Mouse (Mus musculus): ENCODE data around the gene Rere.
"Not testable (repeated sequence)": the region's sequence is repeated elsewhere in the genome, so short reads cannot be mapped to it uniquely, and the experiment has no call there.

The Rere gene

GRCm38 (mm10) chr4:150590621-150591282, 309.3 kb downstream of the Rere start:
- DNase-seq, result peak; percentile 68

DNA sequence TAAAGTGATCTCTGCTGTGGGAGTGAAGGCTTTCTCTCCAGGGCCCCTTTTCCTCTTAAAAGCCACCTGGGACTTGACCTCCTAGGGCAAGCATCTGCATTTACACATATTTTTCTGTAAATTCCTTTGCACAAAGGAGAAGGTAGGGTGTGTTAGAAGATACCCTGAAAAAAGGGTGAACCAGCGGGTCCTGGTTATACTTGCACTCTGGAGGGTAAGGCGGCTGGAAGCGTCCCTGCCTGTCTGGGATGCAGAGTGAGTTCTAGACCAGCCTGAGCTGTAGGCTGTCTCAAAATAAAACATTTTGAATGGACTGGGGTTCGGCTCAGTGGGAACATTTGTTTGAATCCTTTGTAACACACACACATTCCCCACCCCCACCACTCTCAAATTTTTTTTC, 310.2 kb downstream of the Rere start:
- DNase-seq, result no peak

- DNase-seq, result no peak
Observed at GRCm38 (mm10) chr4:150592087-150592486, 310.6 kb downstream of the Rere start.

DNA sequence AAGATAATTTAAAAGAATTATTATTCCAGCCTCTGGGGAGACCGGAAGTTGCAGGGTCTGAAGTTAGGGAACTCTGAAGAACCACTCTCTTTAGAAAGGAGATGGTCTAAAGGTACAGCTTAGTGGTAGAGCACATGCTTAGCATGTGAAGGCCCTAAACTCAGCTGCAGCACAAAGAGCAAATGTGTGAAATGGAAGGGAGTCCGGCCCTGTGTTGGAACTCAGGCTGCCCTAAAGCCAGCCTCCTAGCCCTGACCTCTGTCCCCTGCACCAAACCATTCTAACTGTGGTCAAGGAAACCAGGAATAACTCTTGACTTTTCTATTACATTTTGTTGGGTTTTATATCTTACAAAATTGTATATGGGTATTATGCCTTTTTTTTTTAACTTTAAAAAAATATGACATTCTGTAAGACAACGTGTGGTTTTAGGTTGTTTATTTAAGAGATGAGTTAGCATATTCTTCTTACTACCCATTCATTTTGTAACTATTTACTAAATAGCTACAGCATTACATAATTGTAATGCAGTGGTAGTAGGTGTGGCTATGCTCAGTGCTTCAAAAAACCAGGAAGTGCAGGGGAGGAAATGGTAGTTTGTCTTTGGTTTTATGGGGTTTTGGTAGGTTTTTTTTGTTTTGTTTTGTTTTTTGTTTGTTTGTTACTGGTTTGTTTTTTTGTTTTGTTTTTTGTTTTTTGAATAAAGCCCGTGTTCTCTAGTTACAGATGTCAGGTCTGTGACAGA, 312.2 kb downstream of the Rere start:
- DNase-seq, result no peak

DNA sequence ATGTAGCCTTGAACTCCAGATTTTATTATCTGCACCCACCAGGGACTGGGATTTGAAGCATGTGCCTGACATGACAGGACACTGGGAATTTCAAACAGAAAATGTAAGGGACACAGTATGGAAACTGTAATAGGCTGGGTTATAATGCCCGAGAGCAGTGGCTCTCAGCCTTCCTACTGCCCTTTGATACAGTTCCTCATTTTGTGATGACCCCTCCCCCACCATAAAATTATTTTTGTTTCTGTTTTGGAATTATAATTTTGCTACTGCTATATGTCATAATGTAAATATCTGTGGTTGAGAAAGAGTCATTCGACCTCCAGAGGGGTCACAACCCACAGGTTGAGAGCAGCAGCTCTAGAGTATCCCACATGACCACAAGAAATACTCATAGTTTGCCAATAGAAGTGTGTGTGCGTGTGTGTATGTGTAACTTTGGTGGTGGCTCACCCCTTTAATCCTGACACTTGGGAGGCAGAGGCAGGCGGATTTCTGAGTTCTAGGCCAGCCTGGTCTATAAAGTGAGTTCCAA, 312.9 kb downstream of the Rere start:
- DNase-seq, result no peak

GRCm38 (mm10) chr4:150595071-150595470, 313.6 kb downstream of the Rere start:
- no peak for DNase-seq

DNA sequence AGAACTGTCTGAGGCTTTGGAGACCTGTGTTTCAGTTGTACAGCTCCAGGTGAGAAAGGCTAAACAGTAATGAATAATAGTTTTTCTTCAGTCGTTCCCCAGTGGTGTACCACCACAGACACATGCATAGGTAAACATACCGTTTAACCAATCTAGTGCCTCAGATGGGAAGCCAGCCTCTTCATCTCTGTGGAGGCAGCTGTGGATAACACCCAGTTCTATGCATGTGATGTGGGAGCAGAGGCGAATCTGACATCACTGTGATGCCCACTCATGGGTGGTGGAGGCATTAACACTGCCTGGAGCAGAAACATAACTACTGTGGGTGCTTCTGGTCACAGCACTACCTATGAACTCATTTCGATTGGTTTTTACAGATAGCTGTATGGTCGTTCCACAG, 314.5 kb downstream of the Rere start:
- no peak for DNase-seq

DNA sequence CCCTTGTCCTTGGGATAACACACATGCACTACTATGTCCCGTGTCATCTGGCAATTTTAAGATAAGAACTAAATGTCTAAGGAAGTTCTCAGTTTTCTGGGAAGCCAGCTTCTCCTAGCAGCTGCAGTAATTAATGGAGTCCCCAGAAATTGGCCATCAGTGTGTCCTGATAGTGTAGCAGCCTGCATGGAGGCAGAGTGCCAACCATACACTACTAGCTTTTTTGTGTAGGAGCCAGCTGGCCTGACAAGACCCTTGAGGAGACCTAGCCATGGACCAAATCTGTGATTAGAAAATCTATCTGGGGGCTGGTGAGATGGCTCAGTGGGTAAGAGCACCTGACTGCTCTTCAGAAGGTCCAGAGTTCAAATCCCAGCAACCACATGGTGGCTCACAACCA, 317.2 kb downstream of the Rere start:
- DNase-seq, result peak; percentile 33

DNA sequence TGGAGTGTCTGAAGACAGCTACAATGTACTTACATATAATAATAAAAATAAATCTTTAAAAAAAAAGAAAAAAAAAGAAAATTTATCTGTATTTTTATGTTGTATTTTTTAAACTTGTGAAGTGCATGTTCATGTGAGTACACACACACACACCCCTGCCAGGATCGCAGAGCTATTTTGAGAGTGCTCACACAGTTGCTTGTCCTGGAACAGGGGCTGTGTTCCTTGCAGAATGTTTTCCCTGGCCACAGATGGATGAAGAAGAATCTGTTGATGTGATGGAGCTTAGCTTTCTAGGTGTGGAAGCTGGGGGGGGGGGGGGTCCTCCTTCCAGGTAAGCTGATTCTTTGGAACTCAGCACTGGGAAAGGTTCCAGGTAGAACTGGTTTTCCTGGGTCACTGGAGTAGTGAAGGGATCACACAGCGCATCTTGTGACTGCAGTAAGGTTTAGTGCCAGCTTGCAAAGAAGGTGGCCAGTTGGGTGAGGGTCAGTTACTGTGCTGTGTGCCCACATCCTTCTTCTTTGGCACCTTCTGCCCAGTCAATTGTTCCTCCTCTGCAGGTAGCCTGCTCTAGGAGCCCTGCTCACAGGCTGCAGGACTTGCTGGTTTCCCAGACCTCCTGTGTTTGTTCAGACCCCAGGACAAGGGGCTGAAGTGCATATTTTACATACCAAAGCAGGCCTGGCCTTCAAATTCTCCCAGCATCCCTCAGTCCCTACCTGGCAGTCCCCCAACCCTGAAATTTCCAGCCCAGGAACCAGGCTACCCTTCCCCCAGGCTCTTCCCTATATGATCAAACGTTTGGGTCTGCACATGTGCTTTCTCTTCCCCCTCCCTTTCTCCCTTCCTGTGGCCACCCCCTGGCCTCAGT, 317.9 kb downstream of the Rere start:
- DNase-seq, result peak; percentile 66

DNA sequence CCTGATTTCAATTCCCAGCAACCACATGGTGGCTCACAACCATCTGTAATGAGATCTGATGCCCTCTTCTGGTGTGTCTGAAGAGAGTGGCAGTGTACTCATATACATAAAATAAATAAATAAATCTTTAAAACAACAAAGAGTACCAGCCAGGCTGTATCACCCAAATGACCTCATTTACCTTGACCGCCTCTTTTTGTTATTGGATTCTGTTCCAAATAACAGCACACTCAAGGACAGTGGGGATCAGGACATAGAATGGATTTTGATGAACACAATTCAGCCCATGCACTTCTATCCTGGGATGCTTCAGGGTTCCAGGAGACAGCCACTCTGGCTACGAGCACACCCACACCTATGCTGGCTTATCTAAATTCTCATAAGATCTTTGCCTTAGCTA, 319.1 kb downstream of the Rere start:
- DNase-seq, result not testable (repeated sequence)

GRCm38 (mm10) chr4:150601489-150601888, 320.0 kb downstream of the Rere start:
- DNase-seq, result no peak

DNA sequence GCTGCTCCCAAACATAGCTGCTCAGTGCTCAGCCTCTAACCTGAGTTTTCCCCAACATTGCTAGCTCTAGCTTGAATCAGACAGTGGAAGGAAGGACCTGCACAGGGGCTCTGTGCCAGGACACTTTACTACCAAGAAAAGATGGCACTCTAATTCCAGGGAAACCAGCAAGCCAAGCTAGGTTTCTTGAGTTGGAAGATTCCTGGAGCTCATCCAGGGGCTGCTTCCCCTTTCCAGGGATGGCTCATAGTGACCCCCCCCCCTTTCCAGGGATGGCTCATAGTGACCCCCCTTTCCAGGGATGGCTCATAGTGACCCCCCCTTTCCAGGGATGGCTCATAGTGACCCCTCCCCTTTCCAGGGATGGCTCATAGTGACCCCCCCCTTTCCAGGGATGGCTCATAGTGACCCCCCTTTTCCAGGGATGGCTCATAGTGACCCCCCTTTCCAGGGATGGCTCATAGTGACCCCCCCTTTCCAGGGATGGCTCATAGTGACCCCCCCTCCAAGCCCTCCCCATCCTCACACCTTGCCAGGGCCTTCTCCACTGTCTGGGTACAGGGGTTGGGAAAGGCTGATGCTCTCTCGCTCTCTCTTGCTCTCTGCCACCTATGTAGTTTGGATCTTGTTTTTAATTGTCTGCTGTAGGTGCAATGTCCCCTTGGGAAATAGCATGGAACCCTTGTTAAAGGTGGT, 322.1 kb downstream of the Rere start:
- no peak for DNase-seq

DNA sequence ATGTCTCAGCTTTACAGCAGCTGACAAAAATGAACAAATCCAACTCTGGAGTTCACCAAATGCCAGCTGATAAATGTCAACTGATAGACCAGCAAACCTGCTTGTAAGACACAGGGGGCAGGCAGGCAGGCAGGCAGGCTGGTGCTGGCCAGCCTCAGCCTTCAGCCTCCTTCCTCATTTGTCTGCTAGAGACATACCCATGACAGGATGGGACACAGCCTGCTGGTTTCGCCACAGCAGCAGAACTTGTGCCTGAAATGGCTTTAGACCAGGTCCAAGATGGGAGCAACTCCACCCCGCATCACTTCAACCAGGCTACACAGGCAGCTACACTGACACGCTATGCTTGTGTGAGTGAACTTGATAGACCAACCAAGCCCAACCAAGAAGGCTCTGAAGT, 324.4 kb downstream of the Rere start:
- no peak for DNase-seq

DNA sequence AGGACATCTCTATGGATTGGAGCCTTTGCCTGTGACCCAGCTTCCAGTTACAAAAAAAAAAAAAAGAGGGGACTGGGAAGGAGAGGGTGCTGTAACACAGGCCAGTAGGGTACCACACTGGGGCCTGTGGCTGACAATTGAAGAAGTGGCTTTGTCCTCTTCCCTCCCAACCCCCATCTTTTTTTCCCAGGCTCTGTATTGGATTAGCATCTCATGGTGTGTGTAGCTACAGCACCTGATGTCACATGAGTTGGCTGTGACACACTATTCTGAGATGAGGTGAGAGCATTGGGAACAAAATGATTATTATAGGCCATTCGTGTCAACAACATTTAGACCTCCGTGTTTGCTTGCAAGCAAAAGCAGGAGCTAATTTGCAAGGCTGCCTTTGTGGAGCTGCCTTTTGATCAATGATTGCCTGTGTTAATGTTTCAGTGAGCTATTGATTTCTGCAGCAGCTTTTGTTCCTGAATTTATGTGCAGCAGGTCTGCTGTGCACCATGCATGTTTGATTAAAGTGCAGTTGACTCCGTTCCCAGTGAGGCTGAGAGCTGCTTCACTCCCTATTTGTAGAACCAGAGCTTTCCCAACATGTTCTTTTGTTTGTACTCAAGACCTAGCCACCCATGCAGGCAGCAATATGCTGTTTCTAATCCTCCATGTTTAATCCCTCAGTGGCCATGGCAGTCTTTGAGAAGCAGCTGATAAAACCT, 325.2 kb downstream of the Rere start:
- DNase-seq, result no peak

DNA sequence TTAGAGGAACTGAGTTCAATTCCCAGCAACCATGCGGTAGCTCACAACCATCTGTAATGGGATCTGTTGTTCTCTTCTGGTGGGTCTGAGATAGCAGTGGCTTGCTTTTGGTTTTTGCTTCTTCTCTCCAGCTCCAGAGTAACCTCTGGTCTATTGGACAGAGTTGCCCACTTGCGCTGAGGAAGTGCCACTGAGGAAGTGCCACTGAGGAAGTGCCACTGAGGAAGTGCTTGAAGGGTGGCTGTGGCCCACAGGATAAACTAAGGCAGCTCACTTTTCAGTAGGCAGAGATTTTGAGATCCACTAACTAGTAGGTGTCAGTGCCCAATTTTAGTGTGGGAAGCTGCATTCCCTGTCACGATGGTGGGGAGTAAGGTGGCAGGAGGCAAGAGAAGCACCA, 327.2 kb downstream of the Rere start:
- DNase-seq, result no peak

DNA sequence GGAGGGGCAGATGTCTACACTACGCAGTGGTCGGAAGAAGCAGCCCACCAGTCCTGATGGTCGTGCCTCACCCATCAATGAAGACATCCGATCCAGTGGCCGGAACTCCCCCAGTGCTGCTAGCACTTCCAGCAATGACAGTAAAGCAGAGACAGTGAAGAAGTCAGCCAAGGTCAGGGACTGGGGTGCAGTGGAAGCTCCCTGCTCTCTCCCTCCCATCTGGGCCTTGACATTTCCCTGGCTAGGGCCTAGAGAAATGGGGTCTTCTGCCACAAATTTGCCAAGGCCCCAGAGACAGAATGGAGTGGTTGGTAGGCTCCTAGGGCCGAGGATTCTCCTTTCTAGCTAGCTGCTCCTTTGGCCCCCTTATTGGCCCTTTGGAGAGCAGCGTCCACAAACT, 332.3 kb downstream of the Rere start:
- DNase-seq, result no peak

- DNase-seq, result no peak
Observed at GRCm38 (mm10) chr4:150615251-150616028, 334.0 kb downstream of the Rere start.

DNA sequence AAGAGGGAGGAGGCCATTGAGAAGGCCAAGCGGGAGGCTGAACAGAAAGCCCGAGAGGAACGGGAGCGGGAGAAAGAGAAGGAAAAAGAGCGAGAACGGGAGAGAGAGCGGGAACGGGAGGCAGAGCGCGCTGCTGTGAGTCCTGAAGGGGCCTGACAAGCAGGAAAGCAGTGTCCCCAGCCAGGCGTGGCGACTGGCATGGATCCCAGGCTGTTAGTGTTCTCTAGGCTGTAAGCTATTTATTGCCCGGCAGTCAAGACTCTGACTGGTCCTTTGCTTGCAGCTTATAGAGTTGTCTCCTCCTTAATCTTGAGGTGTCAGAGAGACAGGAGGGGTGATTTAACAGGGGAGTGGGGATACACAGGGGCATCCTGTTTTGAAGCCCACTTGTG, 334.6 kb downstream of the Rere start:
- DNase-seq, result peak; percentile 75

GRCm38 (mm10) chr4:150616841-150617240, 335.4 kb downstream of the Rere start:
- DNase-seq, result no peak

DNA sequence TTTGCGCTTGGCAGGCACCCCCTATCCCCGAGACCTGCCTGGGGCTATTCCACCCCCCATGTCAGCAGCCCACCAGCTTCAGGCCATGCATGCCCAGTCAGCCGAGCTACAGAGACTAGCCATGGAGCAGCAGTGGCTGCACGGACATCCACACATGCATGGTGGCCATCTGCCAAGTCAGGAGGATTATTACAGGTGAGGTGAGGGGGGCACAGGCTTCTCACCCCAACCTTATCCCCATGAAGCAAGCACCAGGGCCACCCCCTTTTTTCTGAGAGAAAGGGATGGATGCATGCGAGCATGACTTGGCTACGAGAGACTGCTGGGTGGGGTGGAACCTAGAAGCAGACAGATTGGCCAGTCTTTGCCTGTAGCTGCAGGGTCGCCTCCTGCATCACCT, 337.6 kb downstream of the Rere start:
- DNase-seq, result no peak

DNA sequence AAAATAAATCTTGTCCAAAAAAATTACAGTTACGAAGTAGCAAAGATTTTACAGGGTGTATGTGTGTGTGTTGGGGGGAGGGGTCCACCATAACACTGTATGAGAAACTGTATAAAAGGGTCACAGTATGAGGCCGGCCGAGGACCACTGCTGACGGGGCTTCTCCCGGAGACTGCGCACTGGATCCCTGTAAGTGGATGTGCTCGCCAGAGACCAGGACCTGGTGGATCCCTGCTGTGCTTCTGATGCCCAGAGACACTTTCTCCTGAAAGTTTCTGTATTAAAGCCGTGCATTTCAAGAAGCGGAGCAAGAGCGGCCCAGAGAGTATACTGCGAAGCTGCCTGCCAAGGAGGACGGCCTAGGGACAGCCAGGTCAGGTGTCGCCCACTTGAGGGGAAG, 341.2 kb downstream of the Rere start:
- DNase-seq, result no peak

Data from kidney, postnatal 14 days (tissue).